Mouse (Mus musculus): Measurements from ENCODE around the gene Timm13. TPM values are rescaled to one million over a fixed set of nuclear protein-coding genes. Genes with fewer than 3 reads are reported as not detected.

Timm13 gene
- 10 to 100 TPM; 58.6 to 63.8 TPM for total RNA-seq (2023)

GRCm38 (mm10) chr10:80900318-80901247, at the start of gene Timm13:
Gene Timm13 (minus strand): TSS chr10:80900969.

GRCm38 (mm10) chr10:80929299-80930226, 28.8 kb upstream of the Timm13 start, which contains the start of gene Gadd45b:
Gene Gadd45b (plus strand): TSS chr10:80930073.

GRCm38 (mm10) chr10:80917779-80918434, 17.1 kb upstream of the Timm13 start, which contains the start of gene Lmnb2:
Gene Lmnb2 (minus strand): TSS chr10:80918245.

GRCm38 (mm10) chr10:80871581-80871980, 29.2 kb downstream of the Timm13 start, which contains the start of gene Tmprss9:
Gene Tmprss9 (plus strand): TSS chr10:80871848.

GRCm38 (mm10) chr10:80854913-80855748, 45.6 kb downstream of the Timm13 start, which contains the start of the genes Lsm7 and Sppl2b:
Gene Lsm7 (minus strand): TSS chr10:80855209.
Gene Sppl2b (plus strand): TSS chr10:80855275.

Other genes with a start within 250 kb of the Timm13 start
- gene Btbd2, start 243.9 kb downstream of the Timm13 start, total RNA-seq (2023), result 10 to 100 TPM; 26.6 to 27.7 TPM
- gene Mknk2, start 222.9 kb downstream of the Timm13 start, total RNA-seq (2023), result 100 to 1,000 TPM; 280 to 313 TPM
- 100 to 1,000 TPM; 151 to 180 TPM for gene Mob3a, start 199.0 kb downstream of the Timm13 start, total RNA-seq (2023)
- 10 to 100 TPM; 56.2 to 88.3 TPM for gene Izumo4, start 198.8 kb downstream of the Timm13 start, total RNA-seq (2023)
- gene Ap3d1, start 158.7 kb downstream of the Timm13 start, total RNA-seq (2023), result 100 to 1,000 TPM; 144 to 150 TPM
- 10 to 100 TPM; 69.9 to 73.5 TPM for gene Dot1l, start 145.8 kb downstream of the Timm13 start, total RNA-seq (2023)
- gene Sf3a2, start 102.8 kb downstream of the Timm13 start, total RNA-seq (2023), result 10 to 100 TPM; 76.4 to 85.9 TPM
- 100 to 1,000 TPM; 133 to 134 TPM for gene Plekhj1, start 102.3 kb downstream of the Timm13 start, total RNA-seq (2023)
- gene Amh, start 95.7 kb downstream of the Timm13 start, total RNA-seq (2023), result 1 to 10 TPM; 2.0 to 3.3 TPM
- gene Jsrp1, start 87.5 kb downstream of the Timm13 start, total RNA-seq (2023), result not detected
- 100 to 1,000 TPM; 571 to 578 TPM for gene Oaz1, start 74.3 kb downstream of the Timm13 start, total RNA-seq (2023)
- not detected for gene Lingo3, start 56.9 kb downstream of the Timm13 start, total RNA-seq (2023)
- 10 to 100 TPM; 37.9 to 40.3 TPM for gene Lsm7, start 45.8 kb downstream of the Timm13 start, total RNA-seq (2023)
- gene Sppl2b, start 45.7 kb downstream of the Timm13 start, total RNA-seq (2023), result 10 to 100 TPM; 33.5 to 37.7 TPM
- gene Tmprss9, start 29.1 kb downstream of the Timm13 start, total RNA-seq (2023), result not detected
- gene Lmnb2, start 17.3 kb upstream of the Timm13 start, total RNA-seq (2023), result 10 to 100 TPM; 14.0 to 15.8 TPM
- gene Gadd45b, start 29.1 kb upstream of the Timm13 start, total RNA-seq (2023), result 10 to 100 TPM; 21.4 to 31.5 TPM
- gene Gng7, start 114.0 kb upstream of the Timm13 start, total RNA-seq (2023), result not detected
- not detected for gene Diras1, start 124.7 kb upstream of the Timm13 start, total RNA-seq (2023)
- gene Slc39a3, start 136.5 kb upstream of the Timm13 start, total RNA-seq (2023), result 10 to 100 TPM; 18.7 to 21.2 TPM
- gene Sgta, start 159.2 kb upstream of the Timm13 start, total RNA-seq (2023), result 10 to 100 TPM; 47.1 to 52.0 TPM
- 10 to 100 TPM in 1 of 2 experiments, 1 to 10 TPM in 1; 9.4 to 11.5 TPM for gene Thop1, start 169.1 kb upstream of the Timm13 start, total RNA-seq (2023)
- gene Creb3l3, start 197.9 kb upstream of the Timm13 start, total RNA-seq (2023), result not detected
- gene Map2k2, start 204.9 kb upstream of the Timm13 start, total RNA-seq (2023), result 100 to 1,000 TPM; 134 to 145 TPM
- 10 to 100 TPM; 75.0 to 78.0 TPM for gene Zbtb7a, start 234.3 kb upstream of the Timm13 start, total RNA-seq (2023)

All from T-cell, adult 66 days (primary cell).